ENCODE assay signal across 8 mouse cellular contexts in genomic region chr14:27560434-27560833, GRCm38 (mm10). TPM values are rescaled to one million over a fixed set of nuclear protein-coding genes. Genes with fewer than 3 reads are reported as not detected.
DNase-seq lines count a peak whose midpoint lies in the region; ATAC-seq and TF ChIP-seq lines count a peak whose summit lies in the region.

No protein-coding gene starts in this region.

- no peaks in the 10 kb centered on the region for H3K27me3 ChIP-seq in kidney, adult 2 months (replicated peaks; ENCODE audit: control insufficient read depth, insufficient read depth, low read length)
- H3K27me3 ChIP-seq in kidney, embryonic 15.5 days, result no peaks in the 10 kb centered on the region

- peak; percentile 60 for DNase-seq in kidney, adult 2 months
- peak; percentile 49 to 66 for DNase-seq in adrenal gland, adult 18-20 months (ENCODE audit: low spot score in 2 of 2)
- peak; percentile 81 for DNase-seq in embryo, embryonic 10 days (ENCODE audit: low spot score)
- DNase-seq in induced T-regulatory cell, adult 2 months (ENCODE audit: low read depth), result peak; percentile 86
- DNase-seq in left cerebral cortex, postnatal 4 days, result peak; percentile 68
- peak; percentile 22 for DNase-seq in ovary, postnatal 36 days (ENCODE audit: low spot score)
- peak; percentile 49 to 79 for DNase-seq in thymus, postnatal 10 days (ENCODE audit: low spot score in 2 of 2)

- H3K27ac ChIP-seq in kidney, adult 2 months (ENCODE audit: insufficient read depth, low read depth, low read length), result no peak overlapping the region
- no peak overlapping the region for H3K27ac ChIP-seq in kidney, embryonic 15.5 days

- no peak overlapping the region for H3K4me3 ChIP-seq in kidney, adult 2 months (ENCODE audit: insufficient read depth, low read depth, low read length)
- H3K4me3 ChIP-seq in kidney, embryonic 15.5 days (replicated peaks), result no peak overlapping the region

- no peaks in the 10 kb centered on the region for H3K36me3 ChIP-seq in kidney, adult 2 months (ENCODE audit: control insufficient read depth, insufficient read depth, low read length)
- no peaks in the 10 kb centered on the region for H3K36me3 ChIP-seq in kidney, embryonic 15.5 days

- no peaks in the 10 kb centered on the region for H3K9me3 ChIP-seq in kidney, embryonic 15.5 days (replicated peaks)

- intact Hi-C loops in left cerebral cortex, postnatal 4 days (cut with DNase I), result no loop called here

- TF ChIP-seq POLR2A in kidney, adult 2 months (IDR thresholded peaks at IDR 0.05; ENCODE audit: low read depth, low read length), result no peak

- 39% methylated on average over 4 of the region's 4 CpGs for WGBS in kidney, adult 2 months
- WGBS in kidney, embryonic 15.5 days, result 47% methylated on average over 4 of the region's 4 CpGs

- ATAC-seq in kidney, embryonic 15.5 days (replicated peaks; ENCODE audit: low FRiP score), result no peak

- no peak overlapping the region for H3K9ac ChIP-seq in kidney, embryonic 15.5 days

- peak; percentile 77 for TF ChIP-seq CTCF in kidney, adult 2 months (conservative IDR thresholded peaks at IDR 0.05; ENCODE audit: insufficient read depth, insufficient read length, low read depth, low read length)

- no peaks in the 10 kb centered on the region for H3K4me1 ChIP-seq in kidney, adult 2 months (ENCODE audit: control insufficient read depth, insufficient read depth, low read length)
- H3K4me1 ChIP-seq in kidney, embryonic 15.5 days, result no peaks in the 10 kb centered on the region

- no peak overlapping the region for H3K4me2 ChIP-seq in kidney, embryonic 15.5 days

RNA-seq across cellular contexts. Expression of gene Ccdc66, which starts 52.2 kb away (rescaled TPM):
- 1.6 and 2.0 TPM in 2 replicates for polyA plus RNA-seq in kidney, adult 2 months (2012; rRNA removed)
- 10.1 and 11.7 TPM in 2 replicates for polyA plus RNA-seq in kidney, embryonic 15.5 days (2015; fragmentation: Nextera tagmentation; extraction: Ambion mirVana)
- total RNA-seq in adrenal gland, adult 18-20 months (2021), result 1 to 10 TPM; 6.7 to 7.1 TPM
- total RNA-seq in left cerebral cortex, postnatal 4 days (2021), result 10 to 100 TPM; 14.4 to 16.0 TPM

Comparison
In these comparisons a context has a peak if more than half of its experiments do, and no peak if none do; other contexts are left out.
1. DNase-seq: peak in every context shown above with its lines; median percentile 86 in induced T-regulatory cell, adult 2 months; 81 in embryo, embryonic 10 days; 68 in left cerebral cortex, postnatal 4 days; 64 in thymus, postnatal 10 days; 60 in kidney, adult 2 months; 58 in adrenal gland, adult 18-20 months; 22 in ovary, postnatal 36 days.